Mouse (Mus musculus): ENCODE measurements around the gene Tns1. TPM values are rescaled to one million over a fixed set of nuclear protein-coding genes. Genes with fewer than 3 reads are reported as not detected.

The Tns1 gene
- polyA plus RNA-seq, 1 experiment from 2014 or later, result 44.4 TPM

- peak overlapping the region; percentile 93 for H3K4me2 ChIP-seq (replicated peaks)
- H3K36me3 ChIP-seq, result peaks cover 15% of the 10 kb centered on the region; the same call in 1 of the 2 replicates
- H3K27me3 ChIP-seq, result no peaks in the 10 kb centered on the region
- ATAC-seq (ENCODE audit: low FRiP score, low read depth), result peak; percentile 84
- H3K27ac ChIP-seq, result peak overlapping the region; percentile 90
- peak overlapping the region; percentile 80 for H3K9ac ChIP-seq
- H3K9me3 ChIP-seq, result no peaks in the 10 kb centered on the region
- 3% methylated on average over 40 of the region's 41 CpGs for WGBS
- H3K4me1 ChIP-seq, result peaks cover 60% of the 10 kb centered on the region
- peak overlapping the region; percentile 58 for H3K4me3 ChIP-seq
Measured at GRCm38 (mm10) chr1:74068366-74069084, 55.7 kb downstream of the Tns1 start.

- H3K27me3 ChIP-seq, result no peaks in the 10 kb centered on the region
- WGBS, result 24% methylated on average over 14 of the region's 14 CpGs
- no peaks in the 10 kb centered on the region for H3K9me3 ChIP-seq
- peaks cover 18% of the 10 kb centered on the region; the same call in 1 of the 2 replicates for H3K36me3 ChIP-seq
- H3K27ac ChIP-seq, result peak overlapping the region; percentile 90
- H3K4me1 ChIP-seq, result peaks cover 64% of the 10 kb centered on the region
- H3K4me2 ChIP-seq (replicated peaks), result peak overlapping the region; percentile 93
- 0 out of 2 replicates have a peak, but pooled peaks have one; percentile 2 for ATAC-seq (ENCODE audit: low FRiP score, low read depth)
- peak overlapping the region; percentile 58 for H3K4me3 ChIP-seq
- peak overlapping the region; percentile 80 for H3K9ac ChIP-seq
Measured at GRCm38 (mm10) chr1:74067866-74068265, 56.4 kb downstream of the Tns1 start.

GRCm38 (mm10) chr1:74066576-74066975 lies 57.7 kb downstream of the Tns1 start:
- no peak for ATAC-seq (ENCODE audit: low FRiP score, low read depth)
- Histone ChIP-seq H3K9me3 (no peaks in the 10 kb centered on the region), H3K9ac (no peak overlapping the region), H3K27ac (0 out of 2 replicates have a peak overlapping the region, but pooled peaks have one; percentile 6), H3K36me3 (peaks cover 18% of the 10 kb centered on the region; the same call in 1 of the 2 replicates), H3K27me3 (no peaks in the 10 kb centered on the region), H3K4me3 (no peak overlapping the region), H3K4me2 (replicated peaks) (peak overlapping the region; percentile 93; the same call in 1 of the 2 replicates), H3K4me1 (peaks cover 64% of the 10 kb centered on the region)
- 95% methylated on average over 3 of the region's 3 CpGs for WGBS

GRCm38 (mm10) chr1:74066061-74066460 lies 58.2 kb downstream of the Tns1 start:
- no peaks in the 10 kb centered on the region for H3K9me3 ChIP-seq
- H3K9ac ChIP-seq, result no peak overlapping the region
- peaks cover 18% of the 10 kb centered on the region; the same call in 1 of the 2 replicates for H3K36me3 ChIP-seq
- no peak overlapping the region for H3K4me3 ChIP-seq
- no peak overlapping the region for H3K4me2 ChIP-seq (replicated peaks)
- H3K27ac ChIP-seq, result no peak overlapping the region
- peaks cover 64% of the 10 kb centered on the region for H3K4me1 ChIP-seq
- no peak for ATAC-seq (ENCODE audit: low FRiP score, low read depth)
- 70% methylated on average over 5 of the region's 5 CpGs for WGBS
- H3K27me3 ChIP-seq, result no peaks in the 10 kb centered on the region

- no peaks in the 10 kb centered on the region for H3K27me3 ChIP-seq
- ATAC-seq (ENCODE audit: low FRiP score, low read depth), result no peak
- peak overlapping the region; percentile 56 for H3K27ac ChIP-seq
- WGBS, result 74% methylated on average over 6 of the region's 6 CpGs
- H3K9me3 ChIP-seq, result no peaks in the 10 kb centered on the region
- peaks cover 50% of the 10 kb centered on the region for H3K4me1 ChIP-seq
- H3K4me3 ChIP-seq, result no peak overlapping the region
- peaks cover 14% of the 10 kb centered on the region for H3K36me3 ChIP-seq
- no peak overlapping the region for H3K4me2 ChIP-seq (replicated peaks)
- no peak overlapping the region for H3K9ac ChIP-seq
Measured at GRCm38 (mm10) chr1:74060046-74060445, 64.2 kb downstream of the Tns1 start.

- Histone ChIP-seq H3K27ac (no peak overlapping the region), H3K36me3 (peaks cover 13% of the 10 kb centered on the region), H3K9ac (no peak overlapping the region), H3K4me2 (replicated peaks) (no peak overlapping the region), H3K4me1 (peaks cover 54% of the 10 kb centered on the region), H3K9me3 (no peaks in the 10 kb centered on the region), H3K27me3 (no peaks in the 10 kb centered on the region), H3K4me3 (no peak overlapping the region)
- 80% methylated on average over 5 of the region's 5 CpGs for WGBS
- peak; percentile 30 for ATAC-seq (ENCODE audit: low FRiP score, low read depth)
Measured at GRCm38 (mm10) chr1:74059552-74059951, 64.7 kb downstream of the Tns1 start.

GRCm38 (mm10) chr1:74058771-74059170 lies 65.5 kb downstream of the Tns1 start:
- Histone ChIP-seq H3K4me1 (peaks cover 60% of the 10 kb centered on the region), H3K36me3 (peaks cover 13% of the 10 kb centered on the region), H3K9me3 (no peaks in the 10 kb centered on the region), H3K9ac (no peak overlapping the region), H3K4me2 (replicated peaks) (no peak overlapping the region), H3K27me3 (no peaks in the 10 kb centered on the region), H3K27ac (no peak overlapping the region), H3K4me3 (no peak overlapping the region)
- 89% methylated on average over 4 of the region's 4 CpGs for WGBS
- ATAC-seq (ENCODE audit: low FRiP score, low read depth), result no peak

- no peak for ATAC-seq (ENCODE audit: low FRiP score, low read depth)
- Histone ChIP-seq H3K4me1 (peaks cover 60% of the 10 kb centered on the region), H3K27ac (no peak overlapping the region), H3K9ac (no peak overlapping the region), H3K4me3 (no peak overlapping the region), H3K4me2 (replicated peaks) (no peak overlapping the region), H3K36me3 (peaks cover 9% of the 10 kb centered on the region), H3K9me3 (no peaks in the 10 kb centered on the region), H3K27me3 (no peaks in the 10 kb centered on the region)
- WGBS, result 86% methylated on average over 4 of the region's 4 CpGs
Measured at GRCm38 (mm10) chr1:74058309-74058708, 65.9 kb downstream of the Tns1 start.

- H3K9ac ChIP-seq, result no peak overlapping the region
- peaks cover 8% of the 10 kb centered on the region for H3K36me3 ChIP-seq
- no peak for ATAC-seq (ENCODE audit: low FRiP score, low read depth)
- peaks cover 66% of the 10 kb centered on the region for H3K4me1 ChIP-seq
- no peak overlapping the region for H3K4me3 ChIP-seq
- H3K27me3 ChIP-seq, result no peaks in the 10 kb centered on the region
- no peaks in the 10 kb centered on the region for H3K9me3 ChIP-seq
- no peak overlapping the region for H3K4me2 ChIP-seq (replicated peaks)
- H3K27ac ChIP-seq, result no peak overlapping the region
- WGBS, result 78% methylated on average over 5 of the region's 5 CpGs
Measured at GRCm38 (mm10) chr1:74057501-74057900, 66.7 kb downstream of the Tns1 start.

- no peak overlapping the region for H3K27ac ChIP-seq
- H3K27me3 ChIP-seq, result no peaks in the 10 kb centered on the region
- H3K9ac ChIP-seq, result no peak overlapping the region
- H3K36me3 ChIP-seq, result peaks cover 8% of the 10 kb centered on the region
- peaks cover 81% of the 10 kb centered on the region for H3K4me1 ChIP-seq
- ATAC-seq (ENCODE audit: low FRiP score, low read depth), result no peak
- H3K9me3 ChIP-seq, result no peaks in the 10 kb centered on the region
- 79% methylated on average over 4 of the region's 4 CpGs for WGBS
- no peak overlapping the region for H3K4me2 ChIP-seq (replicated peaks)
- no peak overlapping the region for H3K4me3 ChIP-seq
Measured at GRCm38 (mm10) chr1:74055552-74055951, 68.7 kb downstream of the Tns1 start.

- H3K36me3 ChIP-seq, result peaks cover 12% of the 10 kb centered on the region
- WGBS, result 55% methylated on average over 3 of the region's 3 CpGs
- H3K9ac ChIP-seq, result no peak overlapping the region
- no peaks in the 10 kb centered on the region for H3K27me3 ChIP-seq
- peaks cover 74% of the 10 kb centered on the region for H3K4me1 ChIP-seq
- no peak; the same call in 1 of the 2 replicates for ATAC-seq (ENCODE audit: low FRiP score, low read depth)
- peak overlapping the region; percentile 72 for H3K27ac ChIP-seq
- no peak overlapping the region for H3K4me3 ChIP-seq
- H3K9me3 ChIP-seq, result no peaks in the 10 kb centered on the region
- peak overlapping the region; percentile 28 for H3K4me2 ChIP-seq (replicated peaks)
Measured at GRCm38 (mm10) chr1:74054471-74054870, 69.8 kb downstream of the Tns1 start.

- no peaks in the 10 kb centered on the region for H3K9me3 ChIP-seq
- H3K4me2 ChIP-seq (replicated peaks), result peak overlapping the region; percentile 28
- no peak overlapping the region for H3K4me3 ChIP-seq
- WGBS, result 20% methylated on average over 2 of the region's 7 CpGs
- H3K27me3 ChIP-seq, result no peaks in the 10 kb centered on the region
- peaks cover 12% of the 10 kb centered on the region for H3K36me3 ChIP-seq
- H3K4me1 ChIP-seq, result peaks cover 72% of the 10 kb centered on the region
- H3K27ac ChIP-seq, result peak overlapping the region; percentile 72
- H3K9ac ChIP-seq, result no peak overlapping the region
- peak; percentile 85 for ATAC-seq (ENCODE audit: low FRiP score, low read depth)
Measured at GRCm38 (mm10) chr1:74054007-74054406, 70.2 kb downstream of the Tns1 start.

All from limb, embryonic 13.5 days (tissue).